Mouse (Mus musculus) MEL (cell line): ENCODE data around the gene Gpr62. TPM values are rescaled to one million over a fixed set of nuclear protein-coding genes. Genes with fewer than 3 reads are reported as not detected.

Experiments
- DNase-seq: peaks from one replicate; pipeline ENCODE4 v3.0.0; 2011; ENCODE audit warnings: low read depth, low spot score
- H3K27ac ChIP-seq: 2 replicates; pipeline ENCODE4 v1.5.1; 2012; ENCODE audit warnings: low read depth, mild to moderate bottlenecking, control low read depth, low read length, moderate library complexity; ENCODE audit not compliant: control insufficient read depth
- H3K27me3 ChIP-seq, 2 experiments: fragments of 150-350 bp in 1 of 2; sonication (generic) in 1 of 2; 2 replicates each; pipeline ENCODE4 v1.6.1; 2012; ENCODE audit warnings: low read length in 2 of 2, mild to moderate bottlenecking in 2 of 2, improper control_type of control experiment in 1 of 2, moderate library complexity in 1 of 2; ENCODE audit not compliant: insufficient read depth in 2 of 2, control insufficient read depth in 1 of 2
- H3K36me3 ChIP-seq, 2 experiments: 2 replicates each; pipeline ENCODE4 v1.6.1; 2012 to 2014; ENCODE audit warnings: low read length in 2 of 2, improper control_type of control experiment in 1 of 2, inconsistent platforms in 1 of 2, mild to moderate bottlenecking in 1 of 2; ENCODE audit not compliant: insufficient read depth in 2 of 2, control insufficient read depth in 1 of 2
- H3K4me1 ChIP-seq, 2 experiments: fragments of 150-350 bp in 1 of 2; sonication (generic) in 1 of 2; 2 replicates each; pipeline ENCODE4 v1.6.1; 2012; ENCODE audit warnings: low read length in 2 of 2, improper control_type of control experiment in 1 of 2, mild to moderate bottlenecking in 1 of 2; ENCODE audit not compliant: insufficient read depth in 2 of 2, control insufficient read depth in 1 of 2
- H3K4me3 ChIP-seq, 2 experiments: fragments of 150-350 bp in 1 of 2; sonication (generic) in 1 of 2; 2 replicates each; pipeline ENCODE4 v1.5.1; 2012; ENCODE audit warnings: low read depth in 2 of 2, low read length in 2 of 2, mild to moderate bottlenecking in 2 of 2, moderate library complexity in 2 of 2, control low read depth in 1 of 2, improper control_type of control experiment in 1 of 2; ENCODE audit not compliant: control insufficient read depth in 1 of 2, insufficient read depth in 1 of 2
- H3K79me2 ChIP-seq: 2 replicates; pipeline ENCODE4 v1.6.1; 2012; ENCODE audit warnings: mild to moderate bottlenecking, low read length, moderate library complexity; ENCODE audit not compliant: control insufficient read depth, poor library complexity, insufficient read depth
- H3K9ac ChIP-seq: 2 replicates; pipeline ENCODE4 v1.6.1; 2012; ENCODE audit warnings: low read depth, mild to moderate bottlenecking, control low read depth, low read length, moderate library complexity; ENCODE audit not compliant: control insufficient read depth, poor library complexity, severe bottlenecking
- H3K9me3 ChIP-seq: fragments of 150-350 bp; sonication (generic); replicated peaks from 2 replicates; pipeline ENCODE4 v1.6.1; 2012; ENCODE audit warnings: mild to moderate bottlenecking, low read length, improper control_type of control experiment, moderate library complexity; ENCODE audit not compliant: insufficient read depth
- CTCF ChIP-seq, 3 experiments: IDR thresholded peaks in 2 of 3; conservative IDR thresholded peaks in 1 of 3; 2 replicates each; pipeline ENCODE4 v1.5.1; 2011 to 2012; ENCODE audit warnings: low read length in 3 of 3, low read depth in 2 of 3, mild to moderate bottlenecking in 2 of 3, improper control_type of control experiment in 1 of 3, inconsistent platforms in 1 of 3, mixed read lengths in 1 of 3, moderate library complexity in 1 of 3; ENCODE audit not compliant: control insufficient read depth in 1 of 3, insufficient read depth in 1 of 3, poor library complexity in 1 of 3, severe bottlenecking in 1 of 3
- ELF1 ChIP-seq: IDR thresholded peaks from 2 replicates; pipeline ENCODE4 v1.6.1; 2014; ENCODE audit warnings: low read depth, mild to moderate bottlenecking, inconsistent platforms, low read length, improper control_type of control experiment, moderate library complexity
- EP300 ChIP-seq, 2 experiments: IDR thresholded peaks; 2 replicates each; pipeline ENCODE4 v1.6.1; 2011; ENCODE audit warnings: improper control_type of control experiment in 2 of 2, low read length in 2 of 2, low read depth in 1 of 2, mild to moderate bottlenecking in 1 of 2
- ETS1 ChIP-seq: IDR thresholded peaks from 2 replicates; pipeline ENCODE4 v1.6.1; 2012; ENCODE audit warnings: low read depth, mild to moderate bottlenecking, inconsistent platforms, low read length, improper control_type of control experiment, moderate library complexity
- GATA1 ChIP-seq: IDR thresholded peaks from 2 replicates; pipeline ENCODE4 v1.6.1; 2011; ENCODE audit warnings: low read depth, low read length, improper control_type of control experiment
- KAT2A ChIP-seq: conservative IDR thresholded peaks from 2 replicates; pipeline ENCODE4 v1.6.1; 2012; ENCODE audit warnings: low read depth, low read length, improper control_type of control experiment, inconsistent platforms
- MAFK ChIP-seq: IDR thresholded peaks from 2 replicates; pipeline ENCODE4 v1.6.1; 2011; ENCODE audit warnings: low read depth, mild to moderate bottlenecking, low read length, improper control_type of control experiment, borderline replicate concordance
- MAX ChIP-seq: IDR thresholded peaks from 2 replicates; pipeline ENCODE4 v1.6.1; 2011; ENCODE audit warnings: low read length, improper control_type of control experiment
- MAZ ChIP-seq: IDR thresholded peaks from 2 replicates; pipeline ENCODE4 v1.6.1; 2012; ENCODE audit warnings: low read depth, mild to moderate bottlenecking, inconsistent platforms, low read length, improper control_type of control experiment
- MEF2A ChIP-seq: IDR thresholded peaks from 2 replicates; pipeline ENCODE4 v1.6.1; 2014; ENCODE audit warnings: low read depth, mild to moderate bottlenecking, inconsistent platforms, low read length, improper control_type of control experiment; ENCODE audit not compliant: poor library complexity, insufficient replicate concordance, severe bottlenecking; ENCODE audit errors: extremely low read depth
- MXI1 ChIP-seq: IDR thresholded peaks from 2 replicates; pipeline ENCODE4 v1.6.1; 2011; ENCODE audit warnings: mild to moderate bottlenecking, low read depth, low read length, improper control_type of control experiment
- POLR2AphosphoS2 ChIP-seq: IDR thresholded peaks from 2 replicates; pipeline ENCODE4 v1.6.1; 2011; ENCODE audit warnings: low read length, improper control_type of control experiment
- POLR2AphosphoS5 ChIP-seq: IDR thresholded peaks from 2 replicates; pipeline ENCODE4 v1.6.1; 2012; ENCODE audit warnings: low read depth, borderline replicate concordance, mild to moderate bottlenecking, inconsistent platforms, low read length, moderate library complexity, mixed read lengths
- RAD21 ChIP-seq: IDR thresholded peaks from 2 replicates; pipeline ENCODE4 v1.6.1; 2011; ENCODE audit warnings: mild to moderate bottlenecking, low read depth, low read length, improper control_type of control experiment
- RCOR1 ChIP-seq: IDR thresholded peaks from 2 replicates; pipeline ENCODE4 v1.6.1; 2012; ENCODE audit warnings: low read depth, mild to moderate bottlenecking, inconsistent platforms, low read length, improper control_type of control experiment
- SMC3 ChIP-seq: IDR thresholded peaks from 2 replicates; pipeline ENCODE4 v1.6.1; 2011; ENCODE audit warnings: low read depth, low read length, improper control_type of control experiment
- TBP ChIP-seq: IDR thresholded peaks from 2 replicates; pipeline ENCODE4 v1.8.0; 2011; ENCODE audit warnings: low read depth, low read length, improper control_type of control experiment
- USF1 ChIP-seq: IDR thresholded peaks from 2 replicates; pipeline ENCODE4 v1.6.1; 2014; ENCODE audit warnings: low read depth, mild to moderate bottlenecking, inconsistent platforms, low read length, improper control_type of control experiment, moderate library complexity
- ZC3H11A ChIP-seq: IDR thresholded peaks from 2 replicates; pipeline ENCODE4 v1.6.1; 2012; ENCODE audit warnings: low read depth, mild to moderate bottlenecking, inconsistent platforms, low read length, improper control_type of control experiment
- ZNF384 ChIP-seq: IDR thresholded peaks from 2 replicates; pipeline ENCODE4 v1.6.1; 2012; ENCODE audit warnings: low read depth, mild to moderate bottlenecking, inconsistent platforms, low read length, improper control_type of control experiment
- polyA plus RNA-seq, 2 experiments: library from polyadenylated mRNA; stranded (reverse) in 1 of 2; unstranded in 1 of 2; fragments of >175 nt in 1 of 2; fragments of >200 nt in 1 of 2; gene quantifications; 2 replicates each; pipeline versions ENCODE4 v1.2.1 to v1.2.4; 2012; ENCODE audit warnings: low replicate concordance in 2 of 2, low read depth in 1 of 2; ENCODE audit not compliant: insufficient read length in 2 of 2, insufficient read depth in 1 of 2, missing spikeins in 1 of 2
- total RNA-seq: library from RNA; depleted of rRNA; stranded (reverse); fragments of 300-350 nt; gene quantifications from 2 replicates; pipeline ENCODE4 v1.2.3, GENCODE M21; 2012; rRNA removed

Gpr62 gene
- total and polyA plus RNA-seq, 3 experiments: 0.10 TPM; not detected in 2

DNA sequence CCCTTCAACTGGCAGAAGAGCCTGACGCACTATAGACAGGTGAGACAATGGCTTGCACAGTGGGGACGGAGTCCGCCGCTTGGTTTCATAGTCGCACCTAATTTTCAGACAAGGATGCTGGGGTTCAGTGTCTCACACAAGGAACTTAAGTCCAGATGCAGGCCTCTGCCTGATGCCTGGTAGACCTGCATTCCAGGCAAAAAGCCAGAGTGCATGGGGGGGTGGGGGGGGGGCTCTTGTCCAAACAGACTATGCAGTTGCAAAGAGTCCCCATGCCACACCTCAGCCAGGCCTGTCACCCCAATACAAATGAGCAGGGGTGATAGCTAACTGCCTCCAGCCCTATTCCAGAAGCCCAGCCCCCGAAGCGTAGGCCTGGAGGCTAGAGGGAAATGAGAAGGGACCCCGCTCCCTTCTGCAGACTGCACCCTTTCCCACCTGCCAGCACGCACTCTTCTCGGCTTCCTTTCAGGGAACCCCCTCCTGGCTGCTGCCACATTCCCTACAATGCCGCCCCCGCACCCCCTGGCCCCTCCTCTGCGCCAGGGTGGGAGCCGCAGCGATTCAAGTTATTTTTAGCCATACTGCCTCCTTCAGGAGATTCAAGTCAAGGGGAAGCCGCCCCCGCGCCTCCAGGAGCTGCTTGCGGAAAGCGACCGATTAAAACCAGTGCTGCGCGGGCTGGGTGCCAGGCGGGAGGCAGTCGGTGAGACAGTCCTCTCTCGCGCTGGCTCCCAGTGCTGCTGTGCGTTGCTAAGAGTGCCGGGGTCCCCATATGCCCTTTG is 47.7 kb downstream of the Gpr62 start:
- no peak overlapping the region for H3K4me3 ChIP-seq
- DNase-seq: peak; percentile 82
- H3K79me2 ChIP-seq: no peaks in the 10 kb centered on the region
- H3K9ac ChIP-seq: no peak overlapping the region
- peaks cover 0 to 23% of the 10 kb centered on the region in 2 experiments; a peak in 2 of 4 replicates for H3K4me1 ChIP-seq
- no peak for TF ChIP-seq ELF1
- peak; percentile 86; the same call in 1 of the 2 replicates for TF ChIP-seq MEF2A
- peak; percentile 9 to 40; a peak in 3 of 4 replicates for TF ChIP-seq EP300 (IDR thresholded peaks at IDR 0.05; ENCODE audit: low read depth in 1 of 2, low read length in 2 of 2)
- TF ChIP-seq MAFK: no peak
- TF ChIP-seq RCOR1: peak; percentile 86; the same call in 1 of the 2 replicates
- TF ChIP-seq RAD21: peak; percentile 19
- no peak for TF ChIP-seq MXI1
- TF ChIP-seq ETS1: peak; percentile 27; the same call in 1 of the 2 replicates
- peak in 2 of 3 experiments; percentile 38 to 41; a peak in 4 of 6 replicates for TF ChIP-seq CTCF (IDR thresholded peaks at IDR 0.05 in 2 of 3, conservative IDR thresholded peaks at IDR 0.05 in 1 of 3; ENCODE audit: control insufficient read depth in 1 of 3, insufficient read depth in 1 of 3, low read depth in 2 of 3, low read length in 3 of 3, poor library complexity in 1 of 3, severe bottlenecking in 1 of 3)
- no peak for TF ChIP-seq ZNF384
- no peak for TF ChIP-seq USF1
- no peak for TF ChIP-seq GATA1
- TF ChIP-seq MAX: no peak
- TF ChIP-seq TBP: no peak
- 0 out of 2 replicates have a peak, but pooled peaks have one; percentile 49 for TF ChIP-seq MAZ
- peak; percentile 33; the same call in 1 of the 2 replicates for TF ChIP-seq SMC3
- peaks cover 0 to 2% of the 10 kb centered on the region in 2 experiments; a peak in 2 of 4 replicates for H3K36me3 ChIP-seq
- H3K27me3 ChIP-seq: no peaks in the 10 kb centered on the region
- H3K9me3 ChIP-seq: no peaks in the 10 kb centered on the region
- no peak overlapping the region for H3K27ac ChIP-seq

DNA sequence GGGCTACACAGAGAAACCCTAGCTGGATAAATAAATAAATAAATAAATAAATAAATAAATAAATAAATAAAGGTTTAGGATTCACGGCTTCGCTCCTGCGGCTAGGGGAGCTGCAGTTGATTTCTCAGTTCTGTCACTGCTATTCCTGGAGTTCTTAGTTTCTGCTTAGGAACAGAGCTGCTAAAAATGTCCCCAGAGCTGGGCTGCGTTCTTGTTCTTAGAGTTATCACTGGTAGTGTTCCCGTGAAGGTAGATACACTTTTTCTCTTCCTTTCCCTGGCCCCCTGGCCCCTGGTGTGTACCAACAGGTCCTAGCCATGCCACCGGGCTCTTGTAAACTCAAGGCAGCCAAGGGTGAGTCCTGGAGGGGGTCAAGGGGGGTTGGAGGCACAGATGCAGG is 48.9 kb downstream of the Gpr62 start:
- H3K9me3 ChIP-seq: no peaks in the 10 kb centered on the region
- no peak overlapping the region for H3K4me3 ChIP-seq
- H3K9ac ChIP-seq: no peak overlapping the region
- no peak for DNase-seq
- H3K4me1 ChIP-seq: peaks cover 0 to 23% of the 10 kb centered on the region in 2 experiments; a peak in 2 of 4 replicates
- H3K27me3 ChIP-seq: no peaks in the 10 kb centered on the region
- no peak for TF ChIP-seq POLR2AphosphoS5
- TF ChIP-seq SMC3: no peak
- TF ChIP-seq KAT2A: no peak
- TF ChIP-seq POLR2AphosphoS2: no peak
- TF ChIP-seq ETS1: no peak
- TF ChIP-seq ZC3H11A: no peak
- no peak overlapping the region for H3K27ac ChIP-seq
- H3K79me2 ChIP-seq: no peaks in the 10 kb centered on the region
- H3K36me3 ChIP-seq: peaks cover 0 to 2% of the 10 kb centered on the region in 2 experiments; a peak in 2 of 4 replicates

Other genes with a start within 250 kb of the Gpr62 start
- not detected in 2 replicates for gene Tlr9, start 243.3 kb downstream of the Gpr62 start, total RNA-seq
- gene Tlr9, start 243.3 kb downstream of the Gpr62 start, polyA plus RNA-seq: not detected
- gene Alas1, start 217.3 kb downstream of the Gpr62 start, total RNA-seq: 14.4 and 19.8 TPM in 2 replicates
- 10 to 100 TPM in 1 of 2 experiments, not detected in 1; 15.3 TPM for gene Alas1, start 217.3 kb downstream of the Gpr62 start, polyA plus RNA-seq
- 33.8 and 37.6 TPM in 2 replicates for gene Poc1a, start 184.9 kb downstream of the Gpr62 start, total RNA-seq
- 10 to 100 TPM in 1 of 2 experiments, not detected in 1; 41.3 TPM for gene Poc1a, start 184.9 kb downstream of the Gpr62 start, polyA plus RNA-seq
- 5.4 and 5.5 TPM in 2 replicates for gene Dusp7, start 97.3 kb downstream of the Gpr62 start, total RNA-seq
- 10 to 100 TPM in 1 of 2 experiments, not detected in 1; 12.2 TPM for gene Dusp7, start 97.3 kb downstream of the Gpr62 start, polyA plus RNA-seq
- 49.4 and 60.8 TPM in 2 replicates for gene Rpl29, start 36.5 kb downstream of the Gpr62 start, total RNA-seq
- 100 to 1,000 TPM in 1 of 2 experiments, not detected in 1; 761 TPM for gene Rpl29, start 36.5 kb downstream of the Gpr62 start, polyA plus RNA-seq
- gene Acy1, start 27.6 kb downstream of the Gpr62 start, total RNA-seq: 38.7 and 40.9 TPM in 2 replicates
- gene Acy1, start 27.6 kb downstream of the Gpr62 start, polyA plus RNA-seq: 10 to 100 TPM in 1 of 2 experiments, not detected in 1; 61.5 TPM
- gene Abhd14b, start 18.5 kb downstream of the Gpr62 start, total RNA-seq: 2.7 and 3.4 TPM in 2 replicates
- 1 to 10 TPM in 1 of 2 experiments, not detected in 1; 6.5 TPM for gene Abhd14b, start 18.5 kb downstream of the Gpr62 start, polyA plus RNA-seq
- gene Abhd14a, start 18.3 kb downstream of the Gpr62 start, total RNA-seq: 22.8 and 25.1 TPM in 2 replicates
- 10 to 100 TPM in 1 of 2 experiments, not detected in 1; 48.7 TPM for gene Abhd14a, start 18.3 kb downstream of the Gpr62 start, polyA plus RNA-seq
- gene Pcbp4, start 12.6 kb downstream of the Gpr62 start, total RNA-seq: 7.7 and 9.2 TPM in 2 replicates
- 10 to 100 TPM in 1 of 2 experiments, not detected in 1; 36.6 TPM for gene Pcbp4, start 12.6 kb downstream of the Gpr62 start, polyA plus RNA-seq
- gene Rrp9, start 10.0 kb upstream of the Gpr62 start, total RNA-seq: 226 and 315 TPM in 2 replicates
- gene Rrp9, start 10.0 kb upstream of the Gpr62 start, polyA plus RNA-seq: 100 to 1,000 TPM in 1 of 2 experiments, not detected in 1; 395 TPM
- gene Parp3, start 11.0 kb upstream of the Gpr62 start, total RNA-seq: 1.4 and 2.2 TPM in 2 replicates
- 1 to 10 TPM in 1 of 2 experiments, not detected in 1; 5.0 TPM for gene Parp3, start 11.0 kb upstream of the Gpr62 start, polyA plus RNA-seq
- gene Iqcf1, start 34.0 kb upstream of the Gpr62 start, total RNA-seq: 0.39 TPM in 1 of 2 replicates, not detected in the other
- under 1 TPM in 1 of 2 experiments, not detected in 1; 0.52 TPM for gene Iqcf1, start 34.0 kb upstream of the Gpr62 start, polyA plus RNA-seq
- 0.81 and 1.0 TPM in 2 replicates for gene Iqcf5, start 48.6 kb upstream of the Gpr62 start, total RNA-seq
- 1 to 10 TPM in 1 of 2 experiments, not detected in 1; 1.5 TPM for gene Iqcf5, start 48.6 kb upstream of the Gpr62 start, polyA plus RNA-seq
- not detected in 2 replicates for gene Iqcf3, start 95.7 kb upstream of the Gpr62 start, total RNA-seq
- not detected for gene Iqcf3, start 95.7 kb upstream of the Gpr62 start, polyA plus RNA-seq
- not detected in 2 replicates for gene Iqcf4, start 105.1 kb upstream of the Gpr62 start, total RNA-seq
- gene Iqcf4, start 105.1 kb upstream of the Gpr62 start, polyA plus RNA-seq: not detected
- not detected in 2 replicates for gene Iqcf6, start 160.6 kb upstream of the Gpr62 start, total RNA-seq
- gene Iqcf6, start 160.6 kb upstream of the Gpr62 start, polyA plus RNA-seq: not detected
- gene Grm2, start 190.1 kb upstream of the Gpr62 start, total RNA-seq: not detected in 2 replicates
- gene Grm2, start 190.1 kb upstream of the Gpr62 start, polyA plus RNA-seq: not detected
- 46.3 and 47.1 TPM in 2 replicates for gene Tex264, start 220.0 kb upstream of the Gpr62 start, total RNA-seq
- 10 to 100 TPM in 1 of 2 experiments, not detected in 1; 87.6 TPM for gene Tex264, start 220.0 kb upstream of the Gpr62 start, polyA plus RNA-seq